Mouse (Mus musculus) layer of hippocampus, adult 9-11 months (tissue): ENCODE measurements at regions not wholly inside any gene's neighbourhood (a gene's known extent, or its start where the extent isn't known, plus 50 kb on each side); places are given as distances from the start of the nearest gene placed in this dataset.
A peak's percentile ranks its signal among the peaks of the same experiment; 100 is the strongest.

Experiments used
- DNase-seq: peaks from one replicate; pipeline ENCODE4 v3.0.0; 2022

- no peak for DNase-seq
Measured at GRCm38 (mm10) chr13:6060229-6060845, 199.1 kb downstream of the Klf6 start.

DNA sequence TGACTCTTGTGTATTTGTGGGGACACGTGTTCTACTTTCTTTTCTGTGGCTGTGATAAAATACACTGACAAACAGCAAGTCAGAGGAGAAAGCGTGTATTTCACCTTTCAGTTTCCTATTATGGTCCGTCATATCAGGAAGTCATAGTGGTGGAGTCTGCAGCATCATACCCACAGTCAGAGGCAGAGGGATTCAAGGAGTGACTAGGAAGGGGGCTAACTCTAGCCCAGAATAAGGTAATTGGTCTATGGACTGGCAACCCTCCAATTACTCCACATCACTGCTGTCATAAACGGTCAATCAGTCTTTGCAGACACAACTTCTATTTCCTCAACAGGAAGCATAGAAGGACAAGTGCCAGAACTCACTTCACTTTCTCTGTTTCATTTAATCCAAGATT, 201.0 kb downstream of the Klf6 start:
- no peak for DNase-seq

DNA sequence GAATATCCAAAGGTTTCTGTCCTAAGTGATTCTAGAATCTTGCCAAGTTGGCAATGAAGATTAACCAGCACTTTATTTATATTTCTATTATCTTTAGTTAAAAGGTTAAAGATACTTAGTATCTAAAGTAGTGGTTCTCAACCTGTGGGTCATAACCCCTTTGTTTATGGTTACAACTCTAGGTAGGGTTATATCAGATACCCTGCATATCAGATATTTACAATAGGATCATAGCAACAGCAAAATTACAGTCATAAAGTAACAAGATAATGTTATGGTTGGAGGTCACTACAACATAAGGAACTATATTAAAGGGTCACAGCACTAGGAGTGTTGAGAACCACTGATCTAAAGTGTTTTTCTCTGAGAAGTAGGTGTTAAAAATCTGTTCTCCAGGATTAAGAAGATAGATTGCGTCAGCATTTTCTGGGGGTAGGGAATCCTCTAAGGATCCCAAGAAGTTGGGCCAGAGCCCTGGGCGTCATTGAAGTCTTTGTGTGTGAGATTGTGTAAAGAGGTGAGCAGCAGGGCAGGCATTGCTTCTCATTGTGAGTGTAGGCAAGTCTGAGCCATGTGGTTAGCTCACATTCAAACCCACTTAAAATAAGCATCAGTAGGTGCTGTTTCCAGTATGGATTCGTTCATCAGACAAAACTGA, 201.6 kb downstream of the Klf6 start:
- no peak for DNase-seq

DNA sequence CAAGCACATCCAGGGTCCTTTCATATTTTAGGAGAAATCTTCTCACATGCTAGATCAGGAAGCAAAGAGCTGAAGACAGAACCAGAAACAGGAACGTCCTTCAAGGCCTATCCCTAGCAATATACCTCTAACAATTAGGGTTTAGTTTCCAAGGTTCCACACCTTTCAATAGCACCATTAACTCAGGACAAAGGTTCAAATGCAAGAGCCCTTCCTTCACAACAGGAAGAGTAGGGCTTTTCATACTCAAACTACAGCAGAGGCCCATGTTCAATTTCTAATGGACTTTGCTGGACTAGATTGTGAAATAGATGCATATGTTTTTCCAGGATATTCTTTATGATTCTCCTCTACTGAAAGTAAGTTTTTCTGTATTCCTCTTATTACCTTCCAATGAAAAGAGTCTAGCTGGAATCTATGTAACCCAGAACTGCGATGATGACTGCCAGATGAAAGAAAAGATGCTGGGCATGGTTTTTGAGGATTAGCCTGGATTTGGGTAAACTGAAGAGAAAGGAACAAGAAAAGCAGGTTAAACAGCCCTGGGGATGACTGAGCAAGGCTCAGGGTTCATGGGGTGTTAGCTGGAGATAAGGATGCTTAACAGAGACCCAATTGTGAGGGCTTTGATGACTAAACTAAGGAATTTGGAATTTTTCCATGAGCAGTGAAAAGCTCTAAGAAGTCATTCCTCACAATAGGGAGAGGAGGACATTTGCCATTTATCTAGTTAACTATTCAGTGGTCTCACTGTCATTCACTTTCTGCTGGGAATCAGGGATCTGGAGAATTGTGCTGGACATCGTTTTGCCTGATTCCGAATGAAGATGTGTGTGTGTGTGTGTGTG, 215.9 kb downstream of the Klf6 start:
- DNase-seq = no peak

DNA sequence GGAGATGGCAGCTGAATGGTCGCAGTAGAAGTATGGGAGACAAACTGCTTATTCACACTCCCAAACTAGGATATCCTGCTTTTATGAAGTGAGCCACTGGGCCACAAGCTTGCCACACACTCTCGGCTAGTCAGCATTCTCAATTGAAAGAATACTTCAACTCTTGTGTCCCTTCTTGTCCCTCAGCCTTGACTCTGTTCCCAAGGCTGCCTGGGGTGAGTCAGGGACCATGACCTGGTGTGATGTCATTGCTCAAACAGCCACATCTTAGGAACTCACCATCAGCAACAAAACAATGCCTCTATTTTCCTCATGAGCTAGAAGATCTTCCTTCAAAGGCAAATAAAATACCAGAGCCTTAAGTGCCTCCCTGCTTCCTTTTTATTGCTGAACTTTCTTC, 224.6 kb downstream of the Klf6 start:
- no peak for DNase-seq

DNA sequence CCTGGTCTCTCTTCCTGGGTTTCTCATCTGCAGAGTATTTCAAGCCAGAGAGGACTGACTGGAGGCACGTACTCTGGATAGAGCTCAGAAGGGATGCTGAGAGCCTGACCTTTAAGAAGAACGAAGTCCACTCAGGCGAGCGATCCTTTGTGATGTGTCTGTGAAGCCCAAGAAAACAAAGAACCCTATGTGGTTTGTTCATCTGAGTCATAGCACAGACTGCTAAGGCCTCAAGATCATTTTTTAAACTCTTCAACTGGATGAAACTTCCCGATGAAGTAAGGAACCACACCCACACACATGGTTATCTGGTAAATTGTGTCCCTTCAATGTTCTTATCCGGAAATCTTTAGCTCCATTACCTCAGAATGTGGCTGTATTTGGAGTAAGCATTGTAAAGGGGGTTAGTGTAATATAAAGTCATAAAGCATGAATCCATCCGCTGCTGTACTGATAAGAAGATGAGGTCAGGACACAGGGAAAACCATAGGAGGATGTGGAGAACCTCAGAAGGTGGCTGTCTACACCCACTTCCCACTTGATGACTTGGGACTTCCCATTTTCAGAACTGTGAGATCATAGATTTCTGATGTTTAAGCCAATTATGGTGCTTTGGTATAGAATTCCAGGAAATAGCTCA, 247.9 kb downstream of the Klf6 start:
- no peak for DNase-seq

GRCm38 (mm10) chr13:6119703-6120102, 258.4 kb downstream of the Klf6 start:
- DNase-seq = no peak

DNA sequence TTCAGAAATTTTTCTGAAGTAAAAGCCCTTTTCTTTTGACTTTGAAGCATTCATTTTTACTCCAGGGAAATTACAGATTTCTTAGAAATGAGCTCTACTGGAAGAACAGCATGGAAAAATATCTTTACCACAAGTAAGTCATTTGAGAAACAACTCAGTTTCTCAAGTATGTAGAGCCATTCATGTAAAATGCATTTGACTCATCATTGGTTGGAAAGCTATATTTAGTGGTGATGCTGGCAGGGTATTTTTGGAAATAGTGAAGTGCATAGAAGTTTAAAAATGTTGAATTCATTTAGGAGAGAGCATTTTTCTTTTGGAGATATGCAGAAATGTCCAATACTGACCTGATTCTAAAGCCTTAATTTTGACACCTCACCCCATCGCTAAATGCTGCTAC, 266.0 kb downstream of the Klf6 start:
- DNase-seq = no peak

DNA sequence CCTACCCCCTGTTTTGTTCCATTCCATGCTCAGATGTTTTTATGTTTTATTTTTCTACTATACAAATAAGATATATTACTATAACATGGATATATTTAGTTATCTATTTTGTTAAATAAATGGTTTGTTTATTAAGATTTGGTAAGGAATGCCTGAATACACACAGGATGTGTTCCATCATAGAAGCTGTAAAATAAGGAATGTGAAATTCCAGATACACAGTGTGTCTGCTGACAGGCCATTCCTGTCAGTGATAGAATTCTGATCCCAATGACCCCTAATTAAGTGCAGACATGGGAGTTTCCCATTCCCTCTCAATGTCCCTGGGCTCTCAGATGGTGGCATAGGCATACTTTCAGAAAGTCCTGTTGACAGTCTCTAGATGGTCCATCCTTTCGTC, 267.6 kb downstream of the Klf6 start:
- no peak for DNase-seq

GRCm38 (mm10) chr13:6131363-6131762, 270.1 kb downstream of the Klf6 start:
- no peak for DNase-seq

- no peak for DNase-seq
Measured at GRCm38 (mm10) chr13:6137170-6137569, 275.9 kb downstream of the Klf6 start.

- DNase-seq = no peak
Measured at GRCm38 (mm10) chr13:6142771-6143170, 281.5 kb downstream of the Klf6 start.

GRCm38 (mm10) chr13:6153657-6154056, 292.4 kb downstream of the Klf6 start:
- DNase-seq = no peak

DNA sequence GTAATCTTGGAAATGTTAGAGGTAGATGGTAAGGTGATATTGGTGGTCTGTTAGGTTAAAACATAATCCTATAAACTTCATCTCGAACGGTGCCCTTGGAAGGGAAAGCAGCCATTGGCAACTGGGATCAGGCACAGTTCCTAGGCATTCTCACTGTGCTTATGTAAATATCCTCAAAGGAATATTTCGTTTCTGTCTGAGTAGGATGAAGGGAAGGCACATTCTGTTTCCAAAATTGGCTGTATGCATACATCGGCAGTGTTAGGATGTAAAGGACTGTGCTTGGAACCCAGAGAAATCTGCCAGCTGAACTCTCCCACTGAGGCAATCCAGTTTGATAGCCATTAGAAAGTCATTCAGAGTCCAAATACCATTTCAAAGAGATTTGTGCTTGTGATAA, 294.9 kb downstream of the Klf6 start:
- no peak for DNase-seq

DNA sequence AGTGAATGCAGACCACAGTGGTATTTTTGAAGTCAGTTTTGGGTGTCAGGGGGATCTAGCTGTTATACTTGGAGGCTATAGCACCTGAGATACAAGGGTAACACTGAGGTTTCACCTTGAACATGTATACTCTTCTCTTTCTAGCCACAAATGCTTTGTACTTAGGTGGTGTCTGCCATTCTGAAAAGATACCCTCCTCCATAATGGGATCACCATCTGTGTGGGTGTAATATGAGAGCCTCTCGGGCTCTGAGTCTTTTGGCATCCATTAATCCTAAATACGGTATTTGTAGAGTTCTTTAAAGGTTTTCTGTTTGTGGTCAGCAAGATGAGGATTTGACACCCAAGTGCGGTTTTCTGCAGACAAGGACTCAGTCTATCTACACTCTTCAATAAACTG, 295.7 kb downstream of the Klf6 start:
- DNase-seq = no peak

GRCm38 (mm10) chr13:6157946-6158345, 296.7 kb downstream of the Klf6 start:
- no peak for DNase-seq

- DNase-seq = no peak
Measured at GRCm38 (mm10) chr13:6159412-6159811, 298.1 kb downstream of the Klf6 start.

DNA sequence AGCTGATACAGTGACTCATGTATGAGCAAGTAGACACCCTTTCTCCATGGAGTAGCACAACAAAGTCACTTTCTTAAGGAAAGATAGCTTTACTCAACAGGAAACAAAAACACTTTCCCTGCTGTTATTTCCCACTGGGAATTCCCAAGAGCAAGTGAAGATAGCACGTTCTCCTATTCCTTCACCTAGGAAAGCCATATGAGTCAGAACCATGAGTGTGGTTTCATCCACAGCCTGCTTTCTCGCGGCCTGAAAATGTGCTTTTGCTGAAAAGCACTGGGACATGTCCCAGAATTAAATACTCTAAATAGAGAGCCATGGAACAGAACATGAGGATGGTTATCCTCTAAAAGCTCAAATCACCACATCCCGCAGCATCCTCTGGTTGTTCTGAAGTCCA, 304.6 kb downstream of the Klf6 start:
- DNase-seq = no peak

DNA sequence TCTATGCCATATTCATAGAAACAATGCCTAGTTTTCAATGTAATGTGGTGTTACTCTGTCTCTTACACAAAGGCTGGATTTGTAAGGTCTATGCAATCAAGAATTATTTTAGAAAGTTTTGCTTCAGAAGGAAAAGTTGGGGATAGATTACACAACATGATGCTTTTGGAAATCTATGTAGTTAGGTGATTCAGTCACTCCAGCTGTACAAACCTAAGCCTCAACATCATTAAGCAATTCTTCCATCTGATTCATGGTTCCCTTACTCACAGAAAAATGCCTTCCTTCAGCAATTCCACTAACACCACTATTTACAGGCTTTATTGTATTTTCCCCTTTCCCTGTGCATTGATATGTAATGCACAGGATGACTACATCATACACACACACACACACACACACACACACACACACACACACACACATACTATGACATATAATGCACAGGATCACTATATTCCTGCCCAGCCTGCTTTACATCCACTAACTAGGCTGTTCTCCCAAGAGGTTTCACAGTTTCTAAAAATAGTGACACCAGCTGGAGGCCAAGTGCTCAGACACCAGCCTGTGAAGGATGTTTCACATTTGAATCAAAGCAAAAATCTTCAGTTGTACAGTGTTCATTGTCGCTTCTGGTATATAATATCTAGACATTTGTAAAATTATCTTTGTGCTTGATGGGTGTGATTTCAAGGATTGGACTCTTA, 305.9 kb downstream of the Klf6 start:
- DNase-seq = peak; percentile 26

DNA sequence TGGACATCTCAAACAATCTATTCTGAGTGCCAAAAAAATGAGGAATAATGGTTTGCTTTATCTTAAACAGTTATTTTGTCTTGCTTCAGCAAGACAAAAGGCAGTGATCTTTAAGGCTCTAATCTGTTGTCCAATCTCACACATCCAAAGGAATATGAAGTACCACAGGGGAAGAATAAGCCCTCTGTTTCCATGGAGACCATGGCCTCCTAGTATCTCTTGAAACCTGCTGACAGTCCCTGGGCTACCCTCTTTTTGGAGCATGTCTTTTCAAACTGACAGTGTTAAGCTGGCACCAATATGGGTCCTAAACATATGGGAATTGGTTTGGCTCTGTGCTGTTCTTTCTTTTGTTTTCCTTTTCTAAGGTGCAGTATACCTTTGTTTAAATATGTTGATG, 311.8 kb downstream of the Klf6 start:
- DNase-seq = no peak

GRCm38 (mm10) chr13:6178362-6179070, 317.2 kb downstream of the Klf6 start:
- DNase-seq = no peak

- DNase-seq = no peak
Measured at GRCm38 (mm10) chr13:6189133-6189532, 327.9 kb downstream of the Klf6 start.
